14 mouse cellular contexts compared by ENCODE assay signal in genomic region chr15:93318781-93319180, GRCm38 (mm10). TPM values are rescaled to one million over a fixed set of nuclear protein-coding genes. Genes with fewer than 3 reads are reported as not detected.
DNase-seq lines count a peak whose midpoint lies in the region; ATAC-seq lines count a peak whose summit lies in the region.
"Had no signal": no experiment of that assay in that cellular context is flagged by ENCODE, and none has a peak within 500 bp of the region (broad histone marks: within the 10 kb centered on the region; RNA-seq: fewer than 3 reads in every experiment).

No protein-coding gene starts in this region.

- peak; percentile 50 to 69 for DNase-seq in heart, adult 18-20 months
- no peak for DNase-seq in kidney, adult 8-10 months
- DNase-seq in forebrain, embryonic 11.5 days (ENCODE audit: low spot score): no peak
- DNase-seq in forebrain, embryonic 14.5 days (ENCODE audit: low spot score): no peak
- DNase-seq: kidney, postnatal 4 days; midbrain, embryonic 14.5 days; thymus, postnatal 36 days had no signal

- peaks cover 3% of the 10 kb centered on the region; the same call in 1 of the 2 replicates for H3K36me3 ChIP-seq in hindbrain, embryonic 12.5 days
- no peaks in the 10 kb centered on the region for H3K36me3 ChIP-seq in hindbrain, embryonic 16.5 days (ENCODE audit: control insufficient read depth, insufficient read depth, low read length)
- no peaks in the 10 kb centered on the region for H3K36me3 ChIP-seq in forebrain, embryonic 11.5 days (ENCODE audit: control insufficient read depth, insufficient read depth, low read length)
- H3K36me3 ChIP-seq in forebrain, embryonic 14.5 days (ENCODE audit: control insufficient read depth, insufficient read depth, low read length): no peaks in the 10 kb centered on the region
- H3K36me3 ChIP-seq: forebrain, embryonic 15.5 days; hindbrain, embryonic 13.5 days had no signal

- H3K9me3 ChIP-seq in hindbrain, embryonic 12.5 days (replicated peaks): no peaks in the 10 kb centered on the region
- no peaks in the 10 kb centered on the region for H3K9me3 ChIP-seq in hindbrain, embryonic 16.5 days (ENCODE audit: control insufficient read depth, low read length)
- no peaks in the 10 kb centered on the region for H3K9me3 ChIP-seq in forebrain, embryonic 11.5 days (ENCODE audit: control insufficient read depth, low read length)
- no peaks in the 10 kb centered on the region for H3K9me3 ChIP-seq in forebrain, embryonic 14.5 days (replicated peaks; ENCODE audit: control insufficient read depth, low read length)
- H3K9me3 ChIP-seq: forebrain, embryonic 15.5 days; hindbrain, embryonic 13.5 days; limb, embryonic 12.5 days had no signal

- H3K27ac ChIP-seq in hindbrain, embryonic 12.5 days: 0 out of 2 replicates have a peak overlapping the region, but pooled peaks have one; percentile 7
- no peak overlapping the region for H3K27ac ChIP-seq in hindbrain, embryonic 16.5 days (ENCODE audit: low read depth, low read length)
- no peak overlapping the region for H3K27ac ChIP-seq in forebrain, embryonic 11.5 days (ENCODE audit: low read depth, low read length)
- no peak overlapping the region for H3K27ac ChIP-seq in forebrain, embryonic 14.5 days (ENCODE audit: low read depth, low read length)
- H3K27ac ChIP-seq: forebrain, embryonic 15.5 days; hindbrain, embryonic 13.5 days; limb, embryonic 12.5 days had no signal

- no peak overlapping the region for H3K9ac ChIP-seq in hindbrain, embryonic 12.5 days
- H3K9ac ChIP-seq in hindbrain, embryonic 16.5 days (ENCODE audit: low read depth, low read length): no peak overlapping the region
- H3K9ac ChIP-seq in forebrain, embryonic 11.5 days (ENCODE audit: low read length): no peak overlapping the region
- no peak overlapping the region for H3K9ac ChIP-seq in forebrain, embryonic 14.5 days (ENCODE audit: low read length)
- H3K9ac ChIP-seq: forebrain, embryonic 15.5 days; hindbrain, embryonic 13.5 days; limb, embryonic 12.5 days had no signal

- no peak overlapping the region for H3K4me3 ChIP-seq in hindbrain, embryonic 12.5 days
- no peak overlapping the region for H3K4me3 ChIP-seq in hindbrain, embryonic 16.5 days (ENCODE audit: low read length)
- H3K4me3 ChIP-seq in forebrain, embryonic 11.5 days (ENCODE audit: low read depth, low read length): no peak overlapping the region
- no peak overlapping the region for H3K4me3 ChIP-seq in forebrain, embryonic 14.5 days (ENCODE audit: low read depth, low read length)
- H3K4me3 ChIP-seq: forebrain, embryonic 15.5 days; hindbrain, embryonic 13.5 days; limb, embryonic 12.5 days had no signal

- no peaks in the 10 kb centered on the region for H3K27me3 ChIP-seq in hindbrain, embryonic 12.5 days
- no peaks in the 10 kb centered on the region for H3K27me3 ChIP-seq in hindbrain, embryonic 16.5 days (replicated peaks; ENCODE audit: control insufficient read depth, insufficient read depth, low read length)
- H3K27me3 ChIP-seq in forebrain, embryonic 11.5 days (ENCODE audit: control insufficient read depth, insufficient read depth, low read length): no peaks in the 10 kb centered on the region
- H3K27me3 ChIP-seq in forebrain, embryonic 14.5 days (replicated peaks; ENCODE audit: control insufficient read depth, insufficient read depth, low read length): no peaks in the 10 kb centered on the region
- H3K27me3 ChIP-seq: forebrain, embryonic 15.5 days; hindbrain, embryonic 13.5 days; limb, embryonic 12.5 days had no signal

- peaks cover 9% of the 10 kb centered on the region for H3K4me1 ChIP-seq in hindbrain, embryonic 12.5 days
- no peaks in the 10 kb centered on the region for H3K4me1 ChIP-seq in hindbrain, embryonic 16.5 days (ENCODE audit: control insufficient read depth, insufficient read depth, low read depth, low read length)
- no peaks in the 10 kb centered on the region for H3K4me1 ChIP-seq in forebrain, embryonic 11.5 days (replicated peaks; ENCODE audit: control insufficient read depth, insufficient read depth, low read length)
- no peaks in the 10 kb centered on the region for H3K4me1 ChIP-seq in forebrain, embryonic 14.5 days (ENCODE audit: control insufficient read depth, insufficient read depth, low read length)
- H3K4me1 ChIP-seq: forebrain, embryonic 15.5 days; limb, embryonic 12.5 days had no signal

- no peak for ATAC-seq in hindbrain, embryonic 12.5 days (ENCODE audit: low FRiP score)
- no peak for ATAC-seq in hindbrain, embryonic 16.5 days
- peak; percentile 46 to 53; a peak in 3 of 4 replicates for ATAC-seq in hematopoietic stem cell, adult 5-6 weeks (replicated peaks in 1 of 2; ENCODE audit: insufficient read depth in 1 of 2, low FRiP score in 2 of 2, low TSS enrichment in 1 of 2, low read depth in 1 of 2, poor library complexity in 2 of 2, severe bottlenecking in 2 of 2)
- ATAC-seq in megakaryocyte-erythroid progenitor cell, adult 5-6 weeks (replicated peaks; ENCODE audit: low FRiP score, low TSS enrichment, poor library complexity, severe bottlenecking): peak; percentile 73; the same call in 1 of the 2 replicates
- ATAC-seq in forebrain, embryonic 11.5 days (replicated peaks; ENCODE audit: low FRiP score): no peak
- no peak for ATAC-seq in forebrain, embryonic 14.5 days
- ATAC-seq: forebrain, embryonic 15.5 days had no signal

- H3K4me2 ChIP-seq in hindbrain, embryonic 12.5 days (replicated peaks): no peak overlapping the region
- no peak overlapping the region for H3K4me2 ChIP-seq in hindbrain, embryonic 16.5 days (ENCODE audit: low read length)
- no peak overlapping the region for H3K4me2 ChIP-seq in forebrain, embryonic 11.5 days (ENCODE audit: low read depth, low read length, severe bottlenecking)
- H3K4me2 ChIP-seq in forebrain, embryonic 14.5 days (ENCODE audit: low read length): no peak overlapping the region
- H3K4me2 ChIP-seq: forebrain, embryonic 15.5 days; hindbrain, embryonic 13.5 days; limb, embryonic 12.5 days had no signal

- WGBS in hindbrain, embryonic 12.5 days: 100% methylated on average over 1 of the region's 1 CpGs
- 91% methylated on average over 1 of the region's 1 CpGs for WGBS in hindbrain, embryonic 16.5 days
- 90% methylated on average over 1 of the region's 1 CpGs for WGBS in forebrain, embryonic 11.5 days
- WGBS in forebrain, embryonic 14.5 days: 96% methylated on average over 1 of the region's 1 CpGs

RNA-seq across cellular contexts. Expression of gene Yaf2, which starts 18.0 kb away (rescaled TPM):
- 98.1 and 99.1 TPM in 2 replicates for polyA plus RNA-seq in hindbrain, embryonic 12.5 days (2016; fragmentation: Nextera tagmentation; extraction: Ambion mirVana)
- 85.6 and 108 TPM in 2 replicates for polyA plus RNA-seq in hindbrain, embryonic 16.5 days (2015; fragmentation: Nextera tagmentation; extraction: Ambion mirVana)
- total RNA-seq in heart, adult 18-20 months (2021): 10 to 100 TPM; 20.5 to 21.7 TPM
- 26.6 and 28.4 TPM in 2 replicates for total RNA-seq in hematopoietic stem cell, adult 5-6 weeks (2017)
- 19.6 and 22.9 TPM in 2 replicates for total RNA-seq in megakaryocyte-erythroid progenitor cell, adult 5-6 weeks (2014; fragmentation: Nextera tagmentation)
- total RNA-seq in megakaryocyte-erythroid progenitor cell, adult 5-6 weeks (2017): 28.2 and 31.4 TPM in 2 replicates
- polyA plus RNA-seq in forebrain, embryonic 11.5 days (2014; fragmentation: Nextera tagmentation; extraction: Ambion mirVana): 106 and 116 TPM in 2 replicates
- polyA plus RNA-seq in forebrain, embryonic 14.5 days (2014; fragmentation: Nextera tagmentation; extraction: Ambion mirVana): 77.1 and 106 TPM in 2 replicates

RNA-seq across cellular contexts. Expression of gene Gxylt1, which starts 43.8 kb away (rescaled TPM):
- 19.7 and 20.4 TPM in 2 replicates for polyA plus RNA-seq in hindbrain, embryonic 12.5 days (2016; fragmentation: Nextera tagmentation; extraction: Ambion mirVana)
- 4.3 and 5.7 TPM in 2 replicates for polyA plus RNA-seq in hindbrain, embryonic 16.5 days (2015; fragmentation: Nextera tagmentation; extraction: Ambion mirVana)
- 10 to 100 TPM; 10.5 to 11.4 TPM for total RNA-seq in heart, adult 18-20 months (2021)
- total RNA-seq in hematopoietic stem cell, adult 5-6 weeks (2017): 21.4 and 24.7 TPM in 2 replicates
- total RNA-seq in megakaryocyte-erythroid progenitor cell, adult 5-6 weeks (2014; fragmentation: Nextera tagmentation): 7.2 and 8.2 TPM in 2 replicates
- total RNA-seq in megakaryocyte-erythroid progenitor cell, adult 5-6 weeks (2017): 11.0 and 12.6 TPM in 2 replicates
- 19.7 and 21.7 TPM in 2 replicates for polyA plus RNA-seq in forebrain, embryonic 11.5 days (2014; fragmentation: Nextera tagmentation; extraction: Ambion mirVana)
- polyA plus RNA-seq in forebrain, embryonic 14.5 days (2014; fragmentation: Nextera tagmentation; extraction: Ambion mirVana): 7.8 and 9.7 TPM in 2 replicates

Comparison
In these comparisons a context has a peak if more than half of its experiments do, and no peak if none do; other contexts are left out.
1. ATAC-seq: peak in hematopoietic stem cell, adult 5-6 weeks (2 of 2) and megakaryocyte-erythroid progenitor cell, adult 5-6 weeks (single experiment); none in hindbrain, embryonic 12.5 days (single experiment), hindbrain, embryonic 16.5 days (single experiment), forebrain, embryonic 11.5 days (single experiment) and forebrain, embryonic 14.5 days (single experiment).
2. DNase-seq: peak in heart, adult 18-20 months (2 of 2); none in kidney, adult 8-10 months (0 of 2), forebrain, embryonic 11.5 days (single experiment) and forebrain, embryonic 14.5 days (single experiment).